Mouse (Mus musculus) natural killer cell, adult 2 months (primary cell): ENCODE measurements around the gene Tdgf1.

Experiments used
- DNase-seq, 2 experiments: peaks; one replicate each; pipeline ENCODE4 v3.0.0; 2022; ENCODE audit warnings: low spot score in 2 of 2

Tdgf1 gene

GRCm38 (mm10) chr9:110953550-110954461, 7.8 kb upstream of the Tdgf1 start:
- DNase-seq = peak in 1 of 2 experiments; percentile 17

- DNase-seq = no peak
These were observed 7.1 kb upstream of the Tdgf1 start for GRCm38 (mm10) chr9:110952931-110953549.

GRCm38 (mm10) chr9:110952398-110952797, 6.4 kb upstream of the Tdgf1 start:
- DNase-seq = no peak

GRCm38 (mm10) chr9:110951866-110952265, 5.9 kb upstream of the Tdgf1 start:
- DNase-seq = no peak

GRCm38 (mm10) chr9:110951397-110951796, 5.4 kb upstream of the Tdgf1 start, which contains the start of gene Lrrc2:
Gene Lrrc2 (plus strand): TSS chr9:110951545.
- DNase-seq = no peak

GRCm38 (mm10) chr9:110950109-110950508, 4.2 kb upstream of the Tdgf1 start:
- DNase-seq = no peak

- no peak for DNase-seq
These were observed 2.9 kb upstream of the Tdgf1 start for GRCm38 (mm10) chr9:110948813-110949310.

- DNase-seq = no peak
These were observed 1.9 kb upstream of the Tdgf1 start for GRCm38 (mm10) chr9:110947900-110948299.

- no peak for DNase-seq
These were observed 1.3 kb upstream of the Tdgf1 start for GRCm38 (mm10) chr9:110947261-110947661.

- peak; percentile 17 to 37 for DNase-seq
These were observed 638 bp upstream of the Tdgf1 start for GRCm38 (mm10) chr9:110946548-110947044.

GRCm38 (mm10) chr9:110945343-110945742, 615 bp downstream of the Tdgf1 start:
- DNase-seq = no peak

- DNase-seq = no peak
These were observed 1.7 kb downstream of the Tdgf1 start for GRCm38 (mm10) chr9:110944265-110944664.

- DNase-seq = no peak
These were observed 8.2 kb downstream of the Tdgf1 start for GRCm38 (mm10) chr9:110937506-110938490.

- DNase-seq = no peak
These were observed 10.0 kb downstream of the Tdgf1 start for GRCm38 (mm10) chr9:110935941-110936340.

GRCm38 (mm10) chr9:110933850-110934437, 12.0 kb downstream of the Tdgf1 start:
- no peak for DNase-seq

GRCm38 (mm10) chr9:110931573-110931972, 14.4 kb downstream of the Tdgf1 start:
- DNase-seq = no peak

- peak; percentile 37 to 52 for DNase-seq
These were observed 23.2 kb downstream of the Tdgf1 start for GRCm38 (mm10) chr9:110922759-110923158.

GRCm38 (mm10) chr9:110920665-110921419, 25.1 kb downstream of the Tdgf1 start:
- no peak for DNase-seq

GRCm38 (mm10) chr9:110916786-110917185, 29.2 kb downstream of the Tdgf1 start, which contains the start of gene Fam240a:
Gene Fam240a (minus strand): TSS chr9:110916861.
- peak in 1 of 2 experiments; percentile 12 for DNase-seq

- DNase-seq = no peak
These were observed 30.5 kb downstream of the Tdgf1 start for GRCm38 (mm10) chr9:110915466-110915865.
